Mouse (Mus musculus): ENCODE results near the gene Ccdc115.

The Ccdc115 gene

DNA sequence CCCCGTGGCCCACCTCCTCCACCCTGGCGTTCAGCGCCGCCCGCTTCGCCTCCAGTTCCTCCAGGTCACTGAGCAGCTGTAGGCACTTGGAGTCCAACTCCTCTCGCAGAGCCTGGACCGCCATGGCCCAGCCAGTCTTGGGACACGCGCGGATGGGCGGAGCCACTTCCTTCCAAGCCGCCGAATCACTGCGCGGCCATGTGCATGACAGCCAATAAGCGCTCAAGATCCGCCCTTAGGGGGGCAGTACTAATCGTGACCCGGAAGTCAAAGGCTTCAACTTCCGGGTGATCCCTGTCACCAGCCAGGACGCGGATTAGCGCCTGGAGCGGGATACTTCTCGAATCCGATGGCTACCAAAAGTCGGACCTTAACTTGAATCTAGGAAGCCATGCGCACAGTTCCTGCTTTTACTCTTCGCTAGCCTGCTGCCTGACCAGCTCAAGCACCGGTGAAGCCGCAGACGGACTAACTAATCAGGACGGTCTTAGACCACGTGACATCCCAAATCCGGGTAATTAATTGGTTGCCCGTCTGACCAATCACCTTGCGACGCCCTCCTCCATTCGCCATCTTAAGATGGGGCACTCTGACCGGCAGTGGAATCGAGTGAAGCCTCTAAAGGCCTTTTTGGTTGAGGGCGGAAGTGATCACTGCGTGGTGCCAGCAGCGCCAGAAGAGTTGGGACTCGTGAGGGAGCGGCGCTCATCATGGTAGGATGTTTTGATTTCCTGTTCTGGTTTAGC lies at the start of gene Ccdc115, which contains the start of gene Imp4:
Gene Ccdc115 (minus strand): TSS at position 458 of the 746 bp plus-strand sequence.
Gene Imp4 (plus strand): TSS at position 637 of the 746 bp plus-strand sequence.
- DNase-seq = peak; percentile 99

DNA sequence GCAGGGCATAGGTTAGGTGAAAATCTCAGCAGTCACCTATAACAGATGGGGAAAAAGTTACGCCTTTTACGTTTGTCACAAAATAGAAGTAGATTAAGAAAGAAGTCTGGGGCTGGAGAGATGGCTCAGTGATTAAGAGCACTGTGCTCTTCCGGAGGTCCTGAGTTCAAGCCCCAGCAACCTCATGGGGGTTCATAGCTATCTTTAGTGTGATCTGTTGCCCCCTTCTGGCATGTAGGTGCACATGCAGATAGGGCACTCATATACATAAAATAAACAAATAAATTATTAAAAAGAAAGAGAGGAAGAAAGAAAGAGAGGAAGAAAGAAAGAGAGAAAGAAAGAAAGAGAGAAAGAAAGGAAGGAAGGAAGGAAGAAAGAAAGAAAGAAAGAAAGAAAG lies 47.9 kb upstream of the Ccdc115 start:
- no peak for DNase-seq

DNA sequence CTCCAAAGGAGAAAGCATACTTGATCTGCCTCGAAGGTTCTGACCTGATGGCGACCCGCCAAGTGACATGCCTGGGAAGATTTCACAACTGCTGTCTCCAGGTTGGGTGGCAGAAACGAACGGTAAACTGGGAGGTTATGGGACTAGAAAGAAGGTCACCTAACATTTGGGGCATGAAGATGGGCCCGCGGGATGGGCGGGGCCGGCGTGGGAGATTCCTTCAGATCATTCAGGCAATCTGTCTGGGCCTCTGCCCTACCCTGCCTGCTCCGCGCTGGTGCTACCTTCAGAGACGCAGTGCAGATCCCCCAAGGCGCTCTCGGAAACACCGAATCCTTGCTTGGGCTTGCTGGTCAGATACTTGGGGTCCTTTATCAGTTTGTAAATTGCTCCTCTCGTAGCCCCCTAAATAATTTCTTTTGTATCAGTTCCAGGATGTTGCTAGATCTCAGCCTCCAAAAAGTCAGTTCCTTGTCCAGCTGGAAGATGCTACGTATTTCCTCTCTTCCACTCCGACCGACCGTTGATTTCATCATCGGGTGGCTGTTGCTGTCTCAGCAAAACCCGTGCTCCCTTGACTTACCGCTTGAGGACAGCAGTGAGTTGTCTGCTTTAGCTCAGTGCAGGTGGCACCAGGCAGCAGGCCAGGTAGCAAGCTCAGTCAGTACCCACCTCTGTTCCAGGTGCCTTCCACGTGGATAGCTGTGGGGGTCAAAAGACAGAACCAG lies 46.2 kb upstream of the Ccdc115 start:
- DNase-seq = peak; percentile 58

DNA sequence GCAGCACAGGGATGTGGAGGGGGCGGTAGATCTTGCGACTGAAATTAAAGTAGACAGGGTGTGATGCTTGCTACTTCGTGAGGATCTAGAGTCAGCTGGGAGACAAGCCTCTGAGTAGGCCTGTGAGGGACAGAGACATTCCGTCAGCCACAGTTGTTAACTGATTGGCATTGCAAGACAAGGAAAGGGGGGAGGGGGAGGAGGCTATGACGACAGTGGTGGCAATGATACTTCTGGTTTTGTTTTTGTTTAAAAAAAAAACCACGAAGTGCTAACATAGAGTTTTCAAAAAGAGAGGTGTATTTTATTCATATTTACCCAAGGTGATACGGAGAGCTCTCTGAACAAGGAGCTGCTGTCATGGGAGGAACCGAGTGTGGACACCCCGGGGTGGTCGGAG lies 45.0 kb upstream of the Ccdc115 start:
- no peak for DNase-seq

- no peak for DNase-seq
Measured at GRCm38 (mm10) chr1:34481920-34482669, 42.6 kb upstream of the Ccdc115 start.

DNA sequence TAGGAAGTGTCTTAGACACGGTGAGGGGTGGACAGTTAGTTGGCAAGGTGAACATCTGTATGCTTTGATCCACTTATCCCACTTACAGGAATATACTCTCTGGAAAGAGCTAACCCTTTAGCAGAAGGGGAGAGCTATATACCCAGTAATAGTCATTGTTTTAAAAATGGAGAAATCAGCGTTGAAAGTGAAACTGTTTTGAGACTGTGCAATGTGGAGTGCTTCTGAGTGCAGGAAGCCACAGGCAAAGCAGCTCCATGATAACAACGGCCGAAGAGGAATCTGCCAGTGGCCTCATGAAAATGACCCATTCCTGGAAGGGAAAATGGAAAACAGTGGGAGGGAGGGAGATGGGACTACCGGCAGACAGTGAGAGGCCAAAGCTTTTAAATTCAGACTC lies 41.3 kb upstream of the Ccdc115 start:
- no peak for DNase-seq

DNA sequence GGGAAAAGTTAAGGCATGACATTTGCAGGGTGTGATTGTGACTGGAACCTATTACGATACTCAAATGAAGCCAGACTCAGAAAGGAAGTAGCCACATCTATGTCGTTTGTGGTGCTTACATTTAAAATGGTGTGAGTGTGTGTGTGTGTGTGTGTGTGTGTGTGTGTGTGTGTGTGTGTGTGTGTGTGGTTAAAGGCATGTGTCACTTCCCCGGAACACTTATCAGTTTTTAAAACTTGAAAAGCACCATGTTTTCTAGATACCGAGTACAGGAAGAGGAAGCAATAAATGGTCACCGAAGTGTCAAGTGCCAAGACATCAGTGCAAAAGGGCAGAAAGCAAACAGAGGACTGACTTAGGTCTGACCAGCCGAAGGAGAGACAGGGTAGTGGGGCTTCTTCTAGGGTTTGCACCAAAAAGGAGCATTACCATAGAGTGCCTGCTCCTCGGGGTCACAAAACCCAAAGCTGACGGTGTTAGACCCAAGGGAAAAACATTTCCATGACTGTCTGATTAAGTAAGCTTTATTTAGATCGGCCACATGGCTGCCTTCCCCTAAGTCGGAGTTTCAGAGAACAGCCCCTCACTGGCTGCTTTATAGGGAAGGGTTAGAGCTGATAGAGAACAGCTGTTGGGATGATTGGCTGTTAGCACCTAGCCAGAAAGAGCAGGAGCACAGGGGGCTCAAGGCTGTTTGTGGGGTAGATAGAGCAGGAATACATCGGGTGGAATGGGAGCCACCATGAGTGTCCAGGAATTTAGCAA lies 39.6 kb upstream of the Ccdc115 start:
- peak; percentile 18 for DNase-seq

GRCm38 (mm10) chr1:34472427-34473300 lies 33.2 kb upstream of the Ccdc115 start:
- DNase-seq = peak; percentile 56

GRCm38 (mm10) chr1:34469801-34470200 lies 30.3 kb upstream of the Ccdc115 start:
- DNase-seq = no peak

DNA sequence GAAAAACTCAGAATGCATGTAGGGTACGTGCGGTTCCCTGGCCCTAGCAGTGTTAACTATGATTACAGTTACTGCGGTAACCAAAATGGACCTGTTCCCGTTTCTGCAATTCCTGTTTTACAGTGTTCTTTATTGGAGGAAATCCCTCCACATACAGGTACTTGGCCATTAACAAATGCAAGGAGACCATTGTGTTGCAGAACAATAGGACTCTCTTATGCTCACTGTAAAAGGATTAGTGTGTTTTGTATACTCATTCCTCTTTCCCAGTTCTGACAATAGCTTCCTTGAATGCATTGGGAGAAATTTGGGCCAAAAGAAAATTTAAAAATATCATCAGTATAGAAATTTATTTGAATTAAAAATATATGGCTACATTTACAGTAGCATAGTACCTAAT lies 29.0 kb upstream of the Ccdc115 start:
- no peak for DNase-seq

- no peak for DNase-seq
Measured at GRCm38 (mm10) chr1:34468051-34468450, 28.6 kb upstream of the Ccdc115 start.

- no peak for DNase-seq
Measured at GRCm38 (mm10) chr1:34465445-34465844, 26.0 kb upstream of the Ccdc115 start.

DNA sequence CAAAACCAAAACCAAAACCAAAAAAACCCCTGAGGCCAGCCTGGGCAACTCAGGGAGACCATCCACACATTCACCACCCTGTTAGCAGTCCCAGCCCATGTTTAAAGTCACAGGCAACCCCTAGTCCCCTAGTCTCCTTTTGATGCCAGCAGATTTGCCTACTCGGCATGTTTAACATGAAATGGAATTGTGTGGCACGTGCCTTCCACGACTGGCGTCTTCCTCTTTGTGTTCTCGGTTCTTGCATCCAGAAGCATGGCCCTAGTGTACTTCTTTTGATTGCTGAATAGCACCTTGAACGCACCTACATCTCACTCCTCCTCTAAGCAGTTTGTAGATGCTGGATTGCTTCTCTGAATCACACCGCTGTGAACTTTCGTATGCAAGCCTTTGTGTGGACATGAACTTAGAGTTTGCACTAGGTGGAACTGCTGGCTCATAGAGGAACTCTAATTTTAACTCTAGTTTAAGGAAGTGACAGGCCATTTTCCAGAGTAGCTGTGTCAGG lies 24.9 kb upstream of the Ccdc115 start:
- no peak for DNase-seq

- peak; percentile 72 for DNase-seq
Measured at GRCm38 (mm10) chr1:34462766-34463165, 23.3 kb upstream of the Ccdc115 start.

DNA sequence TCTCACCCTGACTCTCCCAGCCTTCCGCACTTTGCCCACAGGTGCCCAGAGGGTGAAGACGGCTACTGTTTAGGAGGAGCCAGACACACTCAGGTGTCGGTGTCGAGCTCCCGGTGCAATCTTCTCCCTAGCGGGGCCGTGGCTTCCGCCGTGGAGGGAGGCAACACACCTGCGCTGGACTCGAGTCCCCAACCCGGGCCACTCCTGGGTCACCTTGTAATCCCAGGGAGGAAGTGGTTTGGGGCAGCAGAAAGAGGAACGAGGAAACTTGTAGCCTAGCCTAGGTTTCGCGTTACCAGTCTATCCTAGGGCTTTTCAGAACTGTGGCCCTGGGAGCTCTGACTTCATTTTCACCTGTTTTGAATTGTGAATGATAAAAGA lies 20.6 kb upstream of the Ccdc115 start:
- DNase-seq = peak; percentile 13

DNA sequence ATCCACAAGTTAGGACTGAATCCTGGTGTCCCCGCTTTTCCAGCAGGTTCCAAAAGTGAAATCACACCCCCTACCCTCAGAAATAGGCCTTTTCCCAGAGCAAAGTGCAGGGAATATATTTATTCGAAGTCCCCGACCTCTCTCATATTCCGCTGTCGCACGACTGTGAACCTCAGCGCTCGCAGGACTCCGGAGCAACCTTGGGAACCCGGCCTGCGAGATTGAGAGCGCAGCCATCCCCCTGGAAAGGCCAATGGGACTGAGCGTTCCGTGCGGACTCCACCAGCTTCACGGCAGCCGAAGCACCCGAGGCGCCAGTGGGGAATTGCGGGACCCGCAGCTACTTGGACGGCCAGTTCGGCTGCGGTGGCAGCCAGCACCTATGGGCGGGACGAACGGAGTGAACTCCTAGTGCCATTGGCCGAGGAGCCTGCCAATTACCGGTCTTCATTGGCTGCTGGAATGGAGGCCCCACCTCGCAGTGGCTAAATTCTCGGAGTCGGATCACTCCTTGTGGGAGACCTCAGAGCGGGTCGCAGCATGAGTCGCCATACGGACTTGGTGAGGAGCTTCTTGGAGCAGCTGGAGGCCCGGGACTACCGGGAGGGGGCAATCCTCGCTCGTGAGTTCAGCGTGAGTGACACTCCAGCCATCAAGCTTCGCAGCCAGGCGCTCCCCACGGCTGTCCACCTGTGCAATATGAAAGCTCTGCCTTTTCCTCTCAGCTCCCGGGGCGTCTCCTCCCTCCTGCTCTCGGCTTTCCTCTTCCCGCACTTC lies 20.0 kb upstream of the Ccdc115 start, which contains the start of gene Ptpn18:
Gene Ptpn18 (plus strand): TSS at position 479 of the 777 bp plus-strand sequence.
- peak; percentile 91 for DNase-seq

DNA sequence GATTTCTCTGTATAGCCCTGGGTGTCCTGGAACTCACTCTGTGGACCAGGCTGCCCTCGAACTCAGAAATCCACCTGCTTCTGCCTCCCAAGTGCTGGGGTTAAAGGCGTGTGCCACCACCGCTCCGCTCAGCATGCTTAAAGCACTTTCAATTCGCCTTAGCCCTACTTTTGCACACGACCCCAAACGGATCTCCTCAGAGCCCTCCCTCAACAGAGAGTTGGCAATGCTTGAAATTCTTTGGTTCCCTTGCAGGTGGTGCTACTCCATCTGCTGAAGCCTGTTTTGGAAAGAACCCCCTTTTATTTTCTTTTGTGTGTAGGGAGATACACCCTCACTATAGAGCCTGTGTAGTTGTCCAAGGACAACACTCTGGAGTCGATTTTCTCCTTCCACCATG lies 19.0 kb upstream of the Ccdc115 start:
- DNase-seq = peak; percentile 16

GRCm38 (mm10) chr1:34443124-34443523 lies 3.7 kb upstream of the Ccdc115 start:
- no peak for DNase-seq

DNA sequence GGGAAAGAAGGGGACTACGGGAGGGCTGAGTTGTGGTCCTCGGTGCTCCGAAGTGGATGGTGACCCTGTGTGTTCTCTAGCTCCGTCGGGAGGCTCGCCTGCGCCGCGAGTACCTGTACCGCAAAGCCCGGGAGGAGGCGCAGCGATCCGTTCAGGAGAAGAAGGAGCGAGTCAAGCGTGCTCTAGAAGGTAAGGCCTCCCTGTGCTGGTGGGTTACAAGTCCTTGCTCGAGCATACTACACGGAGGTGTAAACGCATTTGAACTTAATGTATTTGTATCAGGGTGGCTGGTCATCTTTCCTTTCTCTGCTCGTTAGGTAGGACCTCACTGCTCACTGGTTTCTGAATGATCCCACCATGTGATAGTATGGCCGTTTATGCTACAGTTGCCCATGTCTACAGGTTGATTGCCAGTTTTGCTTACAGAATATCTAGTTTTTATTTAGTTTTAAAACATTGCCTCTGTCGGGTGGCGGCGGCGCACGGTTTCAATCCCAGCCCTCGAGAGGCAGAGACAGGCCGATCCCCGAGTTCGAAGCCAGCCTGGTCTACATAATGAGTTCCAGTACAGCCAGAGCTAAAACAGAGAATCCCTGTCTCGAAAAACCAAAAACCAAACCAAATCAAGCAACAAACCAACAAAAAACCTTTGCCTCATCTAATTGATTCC lies 624 bp upstream of the Ccdc115 start:
- DNase-seq = no peak
